Mouse (Mus musculus) intestine, embryonic 16.5 days (tissue): ENCODE measurements at regions not wholly inside any gene's neighbourhood (a gene's known extent, or its start where the extent isn't known, plus 50 kb on each side); places are given as distances from the start of the nearest gene placed in this dataset.

Experiments
- ATAC-seq: fragments of 200-750 bp; cut with Nextera tagmentation; 2 replicates; pipeline ENCODE4 v1.8.0; 2017; ENCODE audit warnings: moderate TSS enrichment, moderate library complexity
- H3K27ac ChIP-seq: fragments of 300-500 bp; sonication (generic); 2 replicates; pipeline ENCODE4 v1.5.1; 2014; ENCODE audit warnings: mild to moderate bottlenecking, low read length
- H3K27me3 ChIP-seq: fragments of 300-500 bp; sonication (generic); replicated peaks from 2 replicates; pipeline ENCODE4 v1.6.1; 2014; ENCODE audit warnings: low read length, control low read depth, mixed read lengths; ENCODE audit not compliant: control insufficient read depth, insufficient read depth
- H3K36me3 ChIP-seq: fragments of 300-500 bp; sonication (generic); 2 replicates; pipeline ENCODE4 v1.6.1; 2014; ENCODE audit warnings: low read length, control low read depth; ENCODE audit not compliant: control insufficient read depth, insufficient read depth
- H3K4me1 ChIP-seq: fragments of 300-500 bp; sonication (generic); 2 replicates; pipeline ENCODE4 v1.6.1; 2014; ENCODE audit warnings: low read length, control low read depth, mixed read lengths; ENCODE audit not compliant: control insufficient read depth, insufficient read depth
- H3K4me2 ChIP-seq: fragments of 300-500 bp; sonication (generic); 2 replicates; pipeline ENCODE4 v1.6.1; 2014; ENCODE audit warnings: low read depth, low read length, control low read depth
- H3K4me3 ChIP-seq: fragments of 300-500 bp; sonication (generic); 2 replicates; pipeline ENCODE4 v1.5.1; 2014; ENCODE audit warnings: mild to moderate bottlenecking, low read length
- H3K9ac ChIP-seq: fragments of 300-500 bp; sonication (generic); 2 replicates; pipeline ENCODE4 v1.6.1; 2014; ENCODE audit warnings: low read depth, low read length
- H3K9me3 ChIP-seq: fragments of 300-500 bp; sonication (generic); 2 replicates; pipeline ENCODE4 v1.6.1; 2016; ENCODE audit warnings: low read length, control low read depth; ENCODE audit not compliant: control insufficient read depth
- WGBS: fragments of 180-500 bp; shearing (Covaris S2); extraction: QIAGEN DNeasy Blood & Tissue Kit; methylation state at CpG from one replicate; pipeline ENCODE4 v1.1.7; 2014; 5-methylcytosine and 5-hydroxymethylcytosine counted together

DNA sequence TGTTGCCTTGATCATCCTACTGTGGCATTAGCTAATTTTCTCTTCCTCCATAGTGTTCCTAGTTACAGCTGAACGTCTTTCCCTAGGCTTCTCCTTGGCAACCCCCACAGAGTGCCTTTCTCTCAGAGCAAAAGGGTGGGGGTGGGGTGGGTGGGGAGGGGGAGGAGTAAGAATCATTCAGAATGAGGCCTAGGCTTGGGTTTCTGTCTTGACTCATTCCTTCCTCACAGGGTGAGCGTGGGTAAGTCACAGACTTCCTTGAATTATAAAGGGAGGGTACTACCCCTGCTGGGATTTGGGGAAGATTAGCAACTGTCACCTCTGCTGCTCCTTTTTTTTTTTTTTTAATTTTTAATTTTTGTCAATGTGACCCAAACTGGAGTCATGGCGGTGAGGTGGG, 114.5 kb downstream of the Dhx35 start:
- ATAC-seq = no peak

DNA sequence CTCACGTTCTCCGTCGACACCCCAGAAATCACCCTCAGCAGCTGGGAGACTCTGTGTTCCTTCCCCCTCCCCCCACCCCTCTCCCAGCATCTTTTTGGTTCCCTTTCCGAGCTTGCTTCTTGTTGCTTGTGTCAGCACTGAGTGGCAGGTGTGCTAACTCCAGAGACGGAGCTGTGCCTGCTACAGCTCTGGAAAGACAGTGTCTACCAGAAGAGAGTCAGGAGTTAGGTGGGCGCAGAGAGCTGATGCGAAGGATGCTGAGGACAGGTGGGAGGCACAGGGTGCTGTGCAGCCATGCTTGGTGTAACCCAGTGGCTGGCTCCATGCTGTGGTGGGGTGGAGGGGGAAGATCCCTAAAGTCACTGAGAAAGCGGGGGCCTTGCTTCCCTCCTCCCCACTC, 115.7 kb downstream of the Dhx35 start:
- Histone ChIP-seq H3K4me1 (no peaks in the 10 kb centered on the region), H3K27me3 (no peaks in the 10 kb centered on the region), H3K4me2 (no peak overlapping the region), H3K4me3 (no peak overlapping the region), H3K27ac (no peak overlapping the region), H3K36me3 (no peaks in the 10 kb centered on the region), H3K9me3 (no peaks in the 10 kb centered on the region), H3K9ac (no peak overlapping the region)
- 58% methylated on average over 8 of the region's 8 CpGs for WGBS
- ATAC-seq = no peak

More for the DNA sequence above, 114.5 kb downstream of the Dhx35 start:
- 62% methylated on average over 3 of the region's 3 CpGs for WGBS
- Histone ChIP-seq H3K27ac (no peak overlapping the region), H3K36me3 (no peaks in the 10 kb centered on the region), H3K4me2 (no peak overlapping the region), H3K9me3 (no peaks in the 10 kb centered on the region), H3K4me1 (no peaks in the 10 kb centered on the region), H3K9ac (no peak overlapping the region), H3K27me3 (no peaks in the 10 kb centered on the region), H3K4me3 (no peak overlapping the region)

DNA sequence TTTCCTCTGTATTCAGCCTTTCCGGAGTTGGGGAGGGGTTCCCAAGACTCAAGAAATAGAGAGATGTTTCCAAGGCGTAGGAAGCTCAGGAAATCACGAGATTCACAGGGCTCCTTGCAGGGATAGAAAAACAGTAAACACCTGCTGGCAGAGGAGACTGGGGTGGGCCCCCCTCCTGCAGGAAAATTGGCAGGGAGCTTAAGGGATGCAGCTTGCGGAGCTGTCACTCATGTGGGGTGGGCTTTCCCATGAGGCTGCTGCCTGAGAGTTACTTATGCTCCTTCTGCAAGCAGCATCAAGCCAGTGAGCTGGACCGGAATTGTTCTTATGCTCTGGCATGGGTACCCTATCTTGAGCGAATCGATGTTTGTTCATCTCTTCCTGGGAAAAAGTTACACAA, 116.6 kb downstream of the Dhx35 start:
- no peaks in the 10 kb centered on the region for H3K36me3 ChIP-seq
- H3K4me2 ChIP-seq = no peak overlapping the region
- no peaks in the 10 kb centered on the region for H3K4me1 ChIP-seq
- H3K9me3 ChIP-seq = no peaks in the 10 kb centered on the region
- WGBS = 55% methylated on average over 7 of the region's 7 CpGs
- no peak overlapping the region for H3K27ac ChIP-seq
- no peak overlapping the region for H3K9ac ChIP-seq
- H3K4me3 ChIP-seq = no peak overlapping the region
- ATAC-seq = no peak
- no peaks in the 10 kb centered on the region for H3K27me3 ChIP-seq

DNA sequence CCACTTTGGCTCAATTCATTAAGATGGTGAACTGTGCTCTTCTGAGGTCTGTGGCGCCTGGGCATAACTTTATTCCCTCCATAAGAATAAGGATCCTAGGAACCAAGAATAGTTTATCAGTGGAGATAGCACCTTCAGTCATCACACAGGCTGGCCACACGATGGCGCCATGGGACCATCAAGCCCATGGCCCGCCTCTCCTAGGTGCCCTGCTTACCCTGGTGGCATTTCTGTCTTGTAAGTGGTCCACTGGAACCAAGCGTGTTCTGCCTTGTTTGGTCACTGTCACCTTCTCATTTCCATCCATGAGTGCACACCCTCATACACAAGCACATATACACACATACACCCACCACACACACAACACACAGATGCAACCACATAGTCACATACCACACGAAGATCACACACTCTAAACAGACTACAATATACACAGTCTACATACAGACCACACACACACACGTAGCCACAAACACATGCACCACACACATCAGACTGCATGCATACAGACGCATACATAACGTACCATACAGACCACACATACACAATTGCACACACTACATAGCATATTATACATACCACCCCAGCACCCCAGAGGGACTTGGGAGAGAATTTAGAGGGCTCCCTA, 118.1 kb downstream of the Dhx35 start:
- no peaks in the 10 kb centered on the region for H3K27me3 ChIP-seq
- H3K36me3 ChIP-seq = no peaks in the 10 kb centered on the region
- H3K4me3 ChIP-seq = no peak overlapping the region
- 40% methylated on average over 9 of the region's 9 CpGs for WGBS
- no peak overlapping the region for H3K4me2 ChIP-seq
- no peaks in the 10 kb centered on the region for H3K9me3 ChIP-seq
- ATAC-seq = no peak
- H3K9ac ChIP-seq = no peak overlapping the region
- no peak overlapping the region for H3K27ac ChIP-seq
- H3K4me1 ChIP-seq = no peaks in the 10 kb centered on the region

DNA sequence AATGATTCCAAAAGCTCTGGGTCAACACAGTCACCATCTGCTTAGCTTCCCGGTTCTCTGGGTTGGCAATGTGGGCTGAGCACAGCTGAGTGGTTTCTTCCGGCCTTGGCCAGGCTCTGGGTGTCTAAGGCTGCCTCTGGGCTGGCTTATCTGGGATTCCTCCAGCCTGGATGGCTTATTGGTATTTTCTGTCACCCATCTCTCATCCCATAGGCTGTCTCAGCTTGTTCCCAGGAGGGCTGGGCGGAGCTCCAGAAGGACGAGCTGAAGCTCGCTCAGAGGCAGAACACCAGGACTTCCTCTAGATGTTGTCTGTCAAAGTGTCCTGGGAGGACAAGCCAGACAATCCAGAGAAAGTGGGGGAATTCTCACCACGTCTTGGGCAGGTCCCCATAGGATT, 122.8 kb downstream of the Dhx35 start:
- ATAC-seq = no peak
- H3K27ac ChIP-seq = no peak overlapping the region
- H3K9me3 ChIP-seq = no peaks in the 10 kb centered on the region
- H3K4me2 ChIP-seq = no peak overlapping the region
- no peak overlapping the region for H3K4me3 ChIP-seq
- no peaks in the 10 kb centered on the region for H3K36me3 ChIP-seq
- WGBS = 47% methylated on average over 6 of the region's 6 CpGs
- no peaks in the 10 kb centered on the region for H3K27me3 ChIP-seq
- no peaks in the 10 kb centered on the region for H3K4me1 ChIP-seq
- no peak overlapping the region for H3K9ac ChIP-seq

DNA sequence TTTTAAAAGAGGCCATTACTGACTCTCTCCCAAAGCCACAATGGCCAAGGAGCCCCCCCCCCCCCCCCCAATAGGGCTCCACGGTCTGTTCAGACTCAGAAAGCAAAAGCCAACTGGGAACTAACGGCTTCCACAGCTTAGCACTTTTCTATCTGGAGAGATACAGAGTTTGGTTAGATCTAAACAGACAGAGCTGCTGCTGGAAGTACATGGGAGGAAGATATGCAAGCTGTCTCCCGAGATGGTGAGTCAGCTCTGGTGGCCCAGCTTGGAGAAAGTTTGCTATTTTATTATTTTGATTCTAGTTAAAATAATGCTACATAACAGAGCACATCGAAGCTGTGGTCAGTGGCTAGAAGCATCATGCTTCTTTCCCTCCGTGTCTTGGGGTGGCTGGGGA, 123.7 kb downstream of the Dhx35 start:
- no peaks in the 10 kb centered on the region for H3K27me3 ChIP-seq
- no peak overlapping the region for H3K4me3 ChIP-seq
- WGBS = 82% methylated on average over 5 of the region's 5 CpGs
- H3K9ac ChIP-seq = no peak overlapping the region
- H3K4me1 ChIP-seq = no peaks in the 10 kb centered on the region
- H3K36me3 ChIP-seq = no peaks in the 10 kb centered on the region
- no peak overlapping the region for H3K4me2 ChIP-seq
- no peak overlapping the region for H3K27ac ChIP-seq
- no peaks in the 10 kb centered on the region for H3K9me3 ChIP-seq
- ATAC-seq = no peak

DNA sequence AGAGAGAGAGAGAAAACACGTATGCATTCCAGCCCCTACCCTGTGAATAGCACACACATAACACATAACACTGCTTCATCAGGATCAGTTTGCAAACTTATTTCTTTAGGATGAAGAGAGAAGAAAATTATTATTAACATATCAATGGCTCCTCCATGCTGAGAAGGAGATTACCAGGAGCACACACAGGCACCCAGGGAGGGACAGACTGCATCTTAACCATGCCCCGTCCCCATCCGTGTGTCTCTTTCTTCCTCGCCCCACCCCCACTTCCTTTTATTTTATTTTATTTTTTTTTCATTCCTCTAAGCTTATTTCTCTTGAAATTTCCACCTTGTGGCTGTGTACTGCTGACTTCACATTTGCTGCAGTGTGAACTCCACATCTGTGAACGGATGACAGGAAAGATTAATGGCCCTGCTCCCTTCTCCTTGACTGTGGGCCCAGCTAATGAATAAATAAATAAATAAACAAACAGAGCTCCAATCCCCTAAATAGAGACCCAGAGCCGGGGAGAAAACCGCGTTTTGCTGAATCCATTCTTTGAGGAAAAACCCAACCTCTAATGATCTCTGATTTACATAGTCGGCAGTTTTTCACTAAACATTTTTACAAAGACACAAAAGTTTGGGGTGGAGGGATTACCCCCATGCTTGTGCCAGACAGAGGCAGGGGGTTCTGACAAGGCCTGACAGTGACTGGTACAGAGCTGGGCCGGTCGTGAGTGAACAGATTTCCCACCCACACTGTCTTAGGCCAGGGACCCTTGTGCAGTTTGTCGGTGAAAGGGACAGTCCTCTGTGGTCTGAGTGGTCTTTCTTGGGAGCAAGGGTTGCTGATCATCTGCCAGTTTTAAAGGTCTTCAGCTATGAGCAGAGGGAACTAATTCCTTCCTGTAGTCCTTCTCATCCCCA, 127.0 kb downstream of the Dhx35 start:
- no peak overlapping the region for H3K9ac ChIP-seq
- H3K36me3 ChIP-seq = no peaks in the 10 kb centered on the region
- no peaks in the 10 kb centered on the region for H3K4me1 ChIP-seq
- no peak overlapping the region for H3K4me3 ChIP-seq
- ATAC-seq = no peak
- WGBS = 66% methylated on average over 12 of the region's 12 CpGs
- no peaks in the 10 kb centered on the region for H3K9me3 ChIP-seq
- no peak overlapping the region for H3K4me2 ChIP-seq
- H3K27me3 ChIP-seq = no peaks in the 10 kb centered on the region
- H3K27ac ChIP-seq = no peak overlapping the region

DNA sequence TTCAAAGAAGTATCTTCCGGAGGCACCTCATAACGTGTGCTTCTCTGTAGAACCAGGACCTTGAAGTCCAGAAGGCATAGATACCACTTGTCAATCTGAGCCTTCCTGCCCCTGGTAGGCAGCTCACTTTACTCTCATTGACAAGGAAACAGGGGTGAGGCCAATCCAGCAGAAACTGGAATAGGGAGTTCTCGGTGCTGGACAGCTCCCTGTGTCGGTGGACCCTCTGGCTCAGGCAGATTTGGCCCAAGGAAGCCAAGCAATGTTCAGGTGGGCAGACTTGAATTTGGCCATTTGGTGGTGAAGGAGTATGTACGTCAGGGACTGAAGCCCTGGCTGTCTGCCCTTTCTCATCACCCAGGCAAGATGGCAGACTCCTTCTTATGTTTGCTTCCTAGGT, 128.2 kb downstream of the Dhx35 start:
- Histone ChIP-seq H3K27me3 (no peaks in the 10 kb centered on the region), H3K36me3 (no peaks in the 10 kb centered on the region), H3K4me1 (no peaks in the 10 kb centered on the region), H3K4me2 (no peak overlapping the region), H3K4me3 (no peak overlapping the region), H3K9ac (no peak overlapping the region), H3K27ac (no peak overlapping the region), H3K9me3 (no peaks in the 10 kb centered on the region)
- 45% methylated on average over 5 of the region's 5 CpGs for WGBS
- no peak for ATAC-seq

DNA sequence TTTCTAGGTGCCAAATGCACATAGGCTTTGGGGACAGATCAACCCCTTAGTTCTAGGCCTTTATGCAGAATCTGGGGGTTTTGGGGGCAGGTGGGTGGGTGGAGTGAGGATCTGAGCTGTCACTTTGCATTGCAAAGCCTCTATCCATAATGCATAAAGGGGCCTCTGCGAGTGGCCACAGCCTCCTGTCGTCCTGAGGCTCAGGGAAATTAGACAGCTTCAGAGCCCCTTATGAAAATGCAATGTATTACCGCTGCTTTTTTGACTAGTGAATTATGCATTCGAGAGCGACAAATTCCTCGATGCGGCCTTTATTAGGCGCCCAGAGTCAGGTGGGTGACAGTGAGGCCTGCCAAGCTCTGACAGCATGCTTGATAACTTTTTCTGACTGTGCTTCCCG, 134.9 kb downstream of the Dhx35 start:
- H3K4me1 ChIP-seq = no peaks in the 10 kb centered on the region
- no peak overlapping the region for H3K27ac ChIP-seq
- no peak overlapping the region for H3K9ac ChIP-seq
- no peaks in the 10 kb centered on the region for H3K27me3 ChIP-seq
- no peak overlapping the region for H3K4me2 ChIP-seq
- H3K4me3 ChIP-seq = no peak overlapping the region
- no peaks in the 10 kb centered on the region for H3K36me3 ChIP-seq
- ATAC-seq = no peak
- 73% methylated on average over 9 of the region's 9 CpGs for WGBS
- no peaks in the 10 kb centered on the region for H3K9me3 ChIP-seq
